Comparison of ENCODE assay signal across 1 mouse cellular context in the genomic region with DNA sequence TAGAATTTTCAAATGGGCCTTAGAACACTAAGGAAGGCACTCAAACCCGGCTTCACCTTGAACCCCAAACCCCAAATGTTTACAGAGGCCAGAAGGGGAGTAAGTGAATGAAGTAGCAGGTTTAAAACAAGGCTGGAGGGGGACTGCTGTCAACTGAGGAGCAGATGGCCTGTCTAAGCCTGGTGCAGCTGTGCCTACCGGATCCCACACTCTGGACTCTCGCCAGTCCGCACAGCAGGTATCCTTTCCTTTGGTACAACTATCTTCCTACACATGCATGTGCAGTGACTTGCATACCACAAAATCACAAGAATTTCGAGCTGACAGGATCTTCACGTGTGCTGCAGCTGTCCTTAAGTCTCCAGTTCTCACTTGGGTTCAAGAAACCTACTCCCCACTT.
TF ChIP-seq lines count a peak whose summit lies in the region.

No protein-coding gene starts in this region.

TF ChIP-seq in MEL, 35 proteins besides CTCF, POLR2A, EP300 and RAD21:
- TF ChIP-seq JUND (IDR thresholded peaks at IDR 0.05; ENCODE audit: low read depth, low read length) (no peak), BHLHE40 (IDR thresholded peaks at IDR 0.05; ENCODE audit: borderline replicate concordance, low read depth, low read length) (no peak), CHD1 (IDR thresholded peaks at IDR 0.05; ENCODE audit: low read depth, low read length) (no peak), GATA1 (IDR thresholded peaks at IDR 0.05; ENCODE audit: low read depth, low read length) (no peak), ZMIZ1 (IDR thresholded peaks at IDR 0.05; ENCODE audit: low read depth, low read length) (no peak), ELF1 (IDR thresholded peaks at IDR 0.05; ENCODE audit: low read depth, low read length) (no peak), SIN3A (IDR thresholded peaks at IDR 0.05; ENCODE audit: low read length) (no peak), MYC (IDR thresholded peaks at IDR 0.05; ENCODE audit: low read depth, low read length) (no peak), MAX (IDR thresholded peaks at IDR 0.05; ENCODE audit: low read length) (no peak), HCFC1 (IDR thresholded peaks at IDR 0.05; ENCODE audit: low read depth, low read length) (no peak), POLR2AphosphoS5 (IDR thresholded peaks at IDR 0.05; ENCODE audit: borderline replicate concordance, low read depth, low read length) (no peak), UBTF (IDR thresholded peaks at IDR 0.05; ENCODE audit: borderline replicate concordance, insufficient read depth, low read depth, low read length) (no peak), RCOR1 (IDR thresholded peaks at IDR 0.05; ENCODE audit: low read depth, low read length) (no peak), KAT2A (conservative IDR thresholded peaks at IDR 0.05; ENCODE audit: low read depth, low read length) (no peak), ZKSCAN1 (IDR thresholded peaks at IDR 0.05; ENCODE audit: low read depth, low read length) (no peak), MAZ (IDR thresholded peaks at IDR 0.05; ENCODE audit: low read depth, low read length) (no peak), TCF12 (IDR thresholded peaks at IDR 0.05; ENCODE audit: low read depth, low read length) (no peak), MYB (IDR thresholded peaks at IDR 0.05; ENCODE audit: low read depth, low read length) (no peak), NRF1 (IDR thresholded peaks at IDR 0.05; ENCODE audit: insufficient read depth, low read depth, low read length, poor library complexity, severe bottlenecking) (no peak), SMC3 (IDR thresholded peaks at IDR 0.05; ENCODE audit: low read depth, low read length) (no peak)
